Mouse (Mus musculus) ovary, postnatal 14 days (tissue): Measurements from ENCODE around the gene Rnf215.
"Not testable (repeated sequence)": the region's sequence is repeated elsewhere in the genome, so short reads cannot be mapped to it uniquely, and the experiment has no call there.

Source experiments
- DNase-seq: peaks from one replicate; pipeline ENCODE4 v3.0.0; 2022; ENCODE audit warnings: low spot score

Gene Rnf215

GRCm38 (mm10) chr11:4113970-4114369, 21.0 kb upstream of the Rnf215 start:
- no peak for DNase-seq

GRCm38 (mm10) chr11:4114541-4114940, 20.5 kb upstream of the Rnf215 start:
- DNase-seq = not testable (repeated sequence)

- DNase-seq = no peak
These were observed 19.6 kb upstream of the Rnf215 start for GRCm38 (mm10) chr11:4115407-4115806.

GRCm38 (mm10) chr11:4116458-4117141, 18.4 kb upstream of the Rnf215 start:
- no peak for DNase-seq

- no peak for DNase-seq
These were observed 17.5 kb upstream of the Rnf215 start for GRCm38 (mm10) chr11:4117372-4118071.

- peak; percentile 53 for DNase-seq
These were observed 16.7 kb upstream of the Rnf215 start for GRCm38 (mm10) chr11:4118081-4118921.

- no peak for DNase-seq
These were observed 15.4 kb upstream of the Rnf215 start for GRCm38 (mm10) chr11:4119635-4120034.

GRCm38 (mm10) chr11:4121691-4122090, 13.3 kb upstream of the Rnf215 start:
- no peak for DNase-seq

- no peak for DNase-seq
These were observed 12.8 kb upstream of the Rnf215 start for GRCm38 (mm10) chr11:4122226-4122625.

- DNase-seq = no peak
These were observed 12.0 kb upstream of the Rnf215 start, which contains the start of gene Sec14l2 for GRCm38 (mm10) chr11:4122742-4123579. TSS of gene Sec14l2 (minus strand) at chr11:4123415.

- DNase-seq = no peak
These were observed 11.1 kb upstream of the Rnf215 start for GRCm38 (mm10) chr11:4123922-4124321.

- no peak for DNase-seq
These were observed 7.9 kb upstream of the Rnf215 start for GRCm38 (mm10) chr11:4127059-4127458.

- DNase-seq = not testable (repeated sequence)
These were observed 6.5 kb upstream of the Rnf215 start for GRCm38 (mm10) chr11:4128461-4128860.

- no peak for DNase-seq
These were observed 1.6 kb upstream of the Rnf215 start for GRCm38 (mm10) chr11:4133450-4133849.

- no peak for DNase-seq
These were observed 602 bp upstream of the Rnf215 start for GRCm38 (mm10) chr11:4134400-4134799.

GRCm38 (mm10) chr11:4138964-4139363, 4.0 kb downstream of the Rnf215 start:
- DNase-seq = no peak

- no peak for DNase-seq
These were observed 6.5 kb downstream of the Rnf215 start for GRCm38 (mm10) chr11:4141505-4141904.

- DNase-seq = no peak
These were observed 7.3 kb downstream of the Rnf215 start for GRCm38 (mm10) chr11:4142352-4142751.

- DNase-seq = no peak
These were observed 8.5 kb downstream of the Rnf215 start for GRCm38 (mm10) chr11:4143281-4144062.

GRCm38 (mm10) chr11:4146381-4146780, 11.4 kb downstream of the Rnf215 start:
- DNase-seq = no peak

GRCm38 (mm10) chr11:4147098-4147497, 12.1 kb downstream of the Rnf215 start:
- DNase-seq = no peak
